Mouse (Mus musculus) liver, embryonic 13.5 days (tissue): ENCODE measurements around the gene Fam120b. TPM values are rescaled to one million over a fixed set of nuclear protein-coding genes. Genes with fewer than 3 reads are reported as not detected.

Source experiments
- ATAC-seq: fragments of 200-750 bp; cut with Nextera tagmentation; 2 replicates; pipeline ENCODE4 v1.8.0; 2017; ENCODE audit warnings: low read depth, mild to moderate bottlenecking, moderate number of reproducible peaks, moderate library complexity
- DNase-seq: peaks from one replicate; pipeline ENCODE4 v3.0.0; 2022
- H3K27ac ChIP-seq: fragments of 300-500 bp; sonication (generic); 2 replicates; pipeline ENCODE4 v1.5.1; 2015; ENCODE audit warnings: moderate library complexity, mild to moderate bottlenecking, inconsistent platforms
- H3K27me3 ChIP-seq: fragments of 300-500 bp; sonication (generic); 2 replicates; pipeline ENCODE4 v1.6.1; 2015; ENCODE audit warnings: mild to moderate bottlenecking, inconsistent platforms
- H3K36me3 ChIP-seq: fragments of 300-500 bp; sonication (generic); 2 replicates; pipeline ENCODE4 v1.6.1; 2015; ENCODE audit warnings: mild to moderate bottlenecking, inconsistent platforms
- H3K4me1 ChIP-seq: fragments of 300-500 bp; sonication (generic); replicated peaks from 2 replicates; pipeline ENCODE4 v1.6.1; 2015; ENCODE audit warnings: inconsistent platforms
- H3K4me2 ChIP-seq: fragments of 300-500 bp; sonication (generic); 2 replicates; pipeline ENCODE4 v1.6.1; 2015; ENCODE audit warnings: inconsistent platforms, mild to moderate bottlenecking, moderate library complexity
- H3K4me3 ChIP-seq: fragments of 300-500 bp; sonication (generic); replicated peaks from 2 replicates; pipeline ENCODE4 v1.5.1; 2015; ENCODE audit warnings: mild to moderate bottlenecking, inconsistent platforms
- H3K9ac ChIP-seq: fragments of 300-500 bp; sonication (generic); 2 replicates; pipeline ENCODE4 v1.6.1; 2015; ENCODE audit warnings: mild to moderate bottlenecking, inconsistent platforms
- H3K9me3 ChIP-seq: fragments of 300-500 bp; sonication (generic); replicated peaks from 2 replicates; pipeline ENCODE4 v1.6.1; 2016; ENCODE audit warnings: inconsistent platforms
- WGBS: fragments of 180-500 bp; shearing (Covaris S2); methylation state at CpG from one replicate; pipeline ENCODE4 v1.1.7; 2015; ENCODE audit not compliant: insufficient replicate concordance; 5-methylcytosine and 5-hydroxymethylcytosine counted together
- polyA plus RNA-seq: library from polyadenylated mRNA; unstranded; fragments of >200 nt; fragmentation: Nextera tagmentation; extraction: Ambion mirVana; gene quantifications from 2 replicates; pipeline ENCODE4 v1.2.1, GENCODE M21; 2015

Fam120b gene
- polyA plus RNA-seq, 1 experiment from 2014 or later, result 6.3 TPM

- Histone ChIP-seq H3K9me3 (no peaks in the 10 kb centered on the region), H3K27me3 (no peaks in the 10 kb centered on the region), H3K9ac (no peak overlapping the region), H3K4me3 (no peak overlapping the region), H3K36me3 (peaks cover 65% of the 10 kb centered on the region), H3K4me2 (no peak overlapping the region), H3K27ac (no peak overlapping the region), H3K4me1 (no peaks in the 10 kb centered on the region)
- DNase-seq (no peak), ATAC-seq (no peak)
- WGBS, result 77% methylated on average over 8 of the region's 8 CpGs
Measured at GRCm38 (mm10) chr17:15420021-15420603, 24.1 kb downstream of the Fam120b start.

DNA sequence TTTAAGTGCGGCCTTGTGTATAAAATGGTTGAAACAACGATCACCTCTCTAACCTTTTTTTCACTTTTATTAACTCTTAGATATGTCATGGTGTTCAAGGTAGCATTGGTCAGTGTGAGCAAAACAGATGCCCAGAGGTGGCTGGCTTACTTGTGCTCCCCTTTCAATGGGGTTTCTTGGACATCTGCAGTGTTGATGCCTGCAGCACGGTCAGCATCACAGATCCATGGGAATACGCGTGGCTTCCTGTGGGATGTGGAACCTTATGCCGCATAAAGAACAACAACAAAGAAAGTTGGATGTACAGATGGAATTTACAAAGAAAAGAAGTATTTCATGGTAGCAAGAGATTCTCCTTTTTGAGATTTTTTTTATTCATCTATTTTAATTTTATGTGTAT lies 25.4 kb downstream of the Fam120b start:
- H3K4me3 ChIP-seq, result no peak overlapping the region
- H3K9ac ChIP-seq, result no peak overlapping the region
- H3K27ac ChIP-seq, result no peak overlapping the region
- no peaks in the 10 kb centered on the region for H3K9me3 ChIP-seq
- no peak for ATAC-seq
- DNase-seq, result no peak
- WGBS, result 90% methylated on average over 6 of the region's 6 CpGs
- no peak overlapping the region for H3K4me2 ChIP-seq
- H3K27me3 ChIP-seq, result no peaks in the 10 kb centered on the region
- H3K36me3 ChIP-seq, result peaks cover 67% of the 10 kb centered on the region
- H3K4me1 ChIP-seq, result no peaks in the 10 kb centered on the region

- ATAC-seq (no peak), DNase-seq (no peak)
- no peak overlapping the region for H3K9ac ChIP-seq
- 83% methylated on average over 9 of the region's 9 CpGs for WGBS
- H3K4me1 ChIP-seq, result no peaks in the 10 kb centered on the region
- no peak overlapping the region for H3K4me2 ChIP-seq
- peaks cover 63% of the 10 kb centered on the region for H3K36me3 ChIP-seq
- H3K27ac ChIP-seq, result no peak overlapping the region
- H3K27me3 ChIP-seq, result no peaks in the 10 kb centered on the region
- no peak overlapping the region for H3K4me3 ChIP-seq
- no peaks in the 10 kb centered on the region for H3K9me3 ChIP-seq
Measured at GRCm38 (mm10) chr17:15422666-15423065, 26.7 kb downstream of the Fam120b start.

GRCm38 (mm10) chr17:15423080-15423765 lies 27.2 kb downstream of the Fam120b start:
- no peaks in the 10 kb centered on the region for H3K27me3 ChIP-seq
- no peak for DNase-seq
- no peak overlapping the region for H3K4me3 ChIP-seq
- no peak for ATAC-seq
- H3K4me1 ChIP-seq, result no peaks in the 10 kb centered on the region
- no peak overlapping the region for H3K27ac ChIP-seq
- WGBS, result 71% methylated on average over 8 of the region's 8 CpGs
- no peak overlapping the region for H3K4me2 ChIP-seq
- peaks cover 57% of the 10 kb centered on the region for H3K36me3 ChIP-seq
- H3K9me3 ChIP-seq, result no peaks in the 10 kb centered on the region
- H3K9ac ChIP-seq, result no peak overlapping the region

DNA sequence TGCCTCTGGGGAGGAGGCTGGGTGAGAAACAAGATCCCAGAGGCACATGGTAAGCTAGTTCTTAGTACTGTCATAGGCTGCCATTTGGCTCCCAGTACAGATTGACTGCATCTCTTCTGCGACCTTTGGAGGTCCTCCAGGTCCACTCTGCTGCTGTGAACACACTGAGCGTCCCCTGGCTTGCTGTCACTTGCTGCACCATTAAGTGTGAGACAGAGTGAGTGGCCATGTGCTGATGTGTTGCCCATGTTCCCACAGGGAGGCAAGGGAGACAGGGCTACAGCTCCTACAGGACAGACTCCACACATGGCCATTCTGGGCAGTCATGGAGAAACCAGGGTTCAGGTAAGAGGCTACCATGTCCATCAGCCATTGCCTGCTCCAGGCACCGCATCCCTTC lies 29.9 kb downstream of the Fam120b start:
- WGBS, result 73% methylated on average over 3 of the region's 3 CpGs
- no peak overlapping the region for H3K9ac ChIP-seq
- H3K4me1 ChIP-seq, result peaks cover 9% of the 10 kb centered on the region; the same call in 1 of the 2 replicates
- no peaks in the 10 kb centered on the region for H3K27me3 ChIP-seq
- no peak overlapping the region for H3K4me2 ChIP-seq
- peaks cover 51% of the 10 kb centered on the region for H3K36me3 ChIP-seq
- no peaks in the 10 kb centered on the region for H3K9me3 ChIP-seq
- H3K27ac ChIP-seq, result no peak overlapping the region
- DNase-seq (no peak), ATAC-seq (no peak)
- H3K4me3 ChIP-seq, result no peak overlapping the region

DNA sequence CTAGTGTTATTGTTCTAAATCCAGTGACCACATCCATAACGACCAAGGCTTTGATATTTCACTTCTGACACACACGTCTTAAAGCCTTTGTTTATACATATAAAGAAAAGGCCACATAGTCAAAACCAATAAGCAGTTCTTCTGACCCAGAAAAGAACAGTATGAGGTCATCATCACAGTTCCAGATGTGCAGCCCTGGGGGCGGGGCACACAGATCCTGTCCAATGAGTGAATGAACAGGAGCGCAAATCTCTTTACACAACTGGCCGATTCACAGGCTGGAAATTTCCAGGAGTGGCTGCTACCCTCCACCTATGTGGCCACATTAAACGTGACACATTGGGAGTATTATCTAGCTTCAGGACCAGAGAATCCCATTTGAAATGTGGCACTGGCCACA lies 33.4 kb downstream of the Fam120b start:
- H3K36me3 ChIP-seq, result peaks cover 32% of the 10 kb centered on the region
- DNase-seq, result no peak
- no peaks in the 10 kb centered on the region for H3K27me3 ChIP-seq
- ATAC-seq, result no peak
- WGBS, result 67% methylated on average over 6 of the region's 6 CpGs
- H3K4me1 ChIP-seq, result peaks cover 9% of the 10 kb centered on the region; the same call in 1 of the 2 replicates
- H3K4me3 ChIP-seq, result no peak overlapping the region
- H3K9me3 ChIP-seq, result no peaks in the 10 kb centered on the region
- no peak overlapping the region for H3K27ac ChIP-seq
- no peak overlapping the region for H3K4me2 ChIP-seq
- H3K9ac ChIP-seq, result no peak overlapping the region

GRCm38 (mm10) chr17:15429937-15430336 lies 33.9 kb downstream of the Fam120b start:
- DNase-seq, result no peak
- Histone ChIP-seq H3K4me3 (no peak overlapping the region), H3K4me1 (peaks cover 9% of the 10 kb centered on the region; the same call in 1 of the 2 replicates), H3K27me3 (no peaks in the 10 kb centered on the region), H3K9me3 (no peaks in the 10 kb centered on the region), H3K27ac (no peak overlapping the region), H3K4me2 (no peak overlapping the region), H3K36me3 (peaks cover 32% of the 10 kb centered on the region), H3K9ac (no peak overlapping the region)
- whole genome bisulfite sequencing, result 47% methylated on average over 1 of the region's 1 CpGs
- ATAC-seq, result peak; percentile 64

DNA sequence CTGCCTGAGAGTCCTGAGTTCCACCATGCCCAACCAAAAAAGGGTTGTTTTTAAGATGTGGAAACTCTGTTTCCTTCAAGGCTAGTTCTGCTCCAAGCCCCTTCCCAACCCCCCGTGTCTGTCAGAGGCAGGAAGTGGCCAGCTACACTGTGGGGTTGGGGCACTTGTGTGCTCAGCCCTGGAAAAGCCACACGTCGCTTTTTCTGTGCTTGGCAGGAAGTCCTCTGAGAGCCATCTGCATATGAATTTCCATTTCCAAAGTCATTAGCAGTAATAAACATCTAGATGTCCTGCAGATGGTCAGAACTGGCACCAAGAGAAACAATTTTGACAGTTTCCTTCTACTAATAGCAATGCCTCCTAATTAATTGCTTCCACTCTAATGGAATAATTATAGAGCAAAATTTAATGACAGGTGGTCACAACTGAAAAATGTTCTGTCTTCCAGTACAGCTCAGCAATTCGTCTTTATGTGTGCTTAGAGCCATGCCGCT lies 35.1 kb downstream of the Fam120b start:
- H3K4me2 ChIP-seq, result no peak overlapping the region
- H3K27ac ChIP-seq, result no peak overlapping the region
- H3K27me3 ChIP-seq, result no peaks in the 10 kb centered on the region
- DNase-seq (no peak), ATAC-seq (peak; percentile 45; the same call in 1 of the 2 replicates)
- peaks cover 23% of the 10 kb centered on the region for H3K36me3 ChIP-seq
- no peak overlapping the region for H3K4me3 ChIP-seq
- no peak overlapping the region for H3K9ac ChIP-seq
- H3K4me1 ChIP-seq, result peaks cover 9% of the 10 kb centered on the region; the same call in 1 of the 2 replicates
- no peaks in the 10 kb centered on the region for H3K9me3 ChIP-seq
- 30% methylated on average over 5 of the region's 5 CpGs for WGBS

- no peak overlapping the region for H3K9ac ChIP-seq
- peaks cover 9% of the 10 kb centered on the region; the same call in 1 of the 2 replicates for H3K4me1 ChIP-seq
- ATAC-seq (no peak), DNase-seq (no peak)
- no peak overlapping the region for H3K27ac ChIP-seq
- no peaks in the 10 kb centered on the region for H3K9me3 ChIP-seq
- H3K27me3 ChIP-seq, result no peaks in the 10 kb centered on the region
- H3K36me3 ChIP-seq, result peaks cover 22% of the 10 kb centered on the region
- WGBS, result 74% methylated on average over 4 of the region's 4 CpGs
- no peak overlapping the region for H3K4me2 ChIP-seq
- H3K4me3 ChIP-seq, result no peak overlapping the region
Measured at GRCm38 (mm10) chr17:15431551-15431950, 35.5 kb downstream of the Fam120b start.

DNA sequence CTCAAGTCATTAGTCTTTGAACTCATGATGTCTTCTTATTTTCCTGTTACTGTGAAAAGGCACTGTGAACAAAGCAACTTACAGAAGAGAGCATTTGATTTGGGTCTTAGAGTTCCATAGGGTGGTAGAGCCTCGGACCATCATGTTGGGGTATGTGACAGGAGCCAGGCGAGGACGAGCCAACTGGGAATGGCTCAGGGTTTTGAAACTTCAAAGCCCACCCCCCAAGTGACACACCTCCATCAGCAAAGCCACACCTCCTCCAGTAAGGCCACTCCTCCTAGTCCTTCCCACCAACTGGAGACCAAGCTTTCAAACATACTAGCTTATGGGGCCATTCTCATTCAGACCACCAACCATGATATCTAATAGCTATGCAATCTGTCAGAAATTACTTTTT lies 36.0 kb downstream of the Fam120b start:
- WGBS, result 65% methylated on average over 3 of the region's 3 CpGs
- no peaks in the 10 kb centered on the region for H3K27me3 ChIP-seq
- no peak overlapping the region for H3K27ac ChIP-seq
- DNase-seq, result no peak
- no peak for ATAC-seq
- no peak overlapping the region for H3K4me2 ChIP-seq
- H3K9ac ChIP-seq, result no peak overlapping the region
- H3K4me1 ChIP-seq, result peaks cover 9% of the 10 kb centered on the region; the same call in 1 of the 2 replicates
- no peak overlapping the region for H3K4me3 ChIP-seq
- H3K9me3 ChIP-seq, result no peaks in the 10 kb centered on the region
- H3K36me3 ChIP-seq, result peaks cover 18% of the 10 kb centered on the region

DNA sequence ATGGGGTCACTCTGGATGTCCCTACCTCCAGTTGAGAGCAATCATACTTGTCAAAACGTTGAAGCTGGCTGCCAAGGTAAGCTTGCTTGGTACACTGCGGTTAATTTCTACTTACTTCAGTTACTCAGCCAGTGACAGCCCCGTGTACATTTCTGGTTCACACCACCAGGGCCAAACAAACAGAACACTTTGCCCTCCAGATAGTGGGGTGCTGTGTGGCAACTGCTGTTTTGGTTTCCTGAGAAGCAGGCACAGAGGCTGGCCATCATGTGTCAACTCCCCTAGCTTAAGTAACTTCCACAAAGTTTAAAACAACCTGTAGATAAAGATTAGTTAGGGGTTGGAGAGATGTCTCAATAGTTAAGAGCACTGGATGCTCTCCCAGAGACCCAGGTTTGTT lies 38.7 kb downstream of the Fam120b start:
- Histone ChIP-seq H3K27me3 (no peaks in the 10 kb centered on the region), H3K4me3 (no peak overlapping the region), H3K9ac (no peak overlapping the region), H3K9me3 (no peaks in the 10 kb centered on the region), H3K4me1 (peaks cover 10% of the 10 kb centered on the region; the same call in 1 of the 2 replicates), H3K4me2 (no peak overlapping the region), H3K27ac (no peak overlapping the region), H3K36me3 (peaks cover 13% of the 10 kb centered on the region)
- 43% methylated on average over 3 of the region's 3 CpGs for WGBS
- DNase-seq (no peak), ATAC-seq (peak; percentile 39; the same call in 1 of the 2 replicates)

DNA sequence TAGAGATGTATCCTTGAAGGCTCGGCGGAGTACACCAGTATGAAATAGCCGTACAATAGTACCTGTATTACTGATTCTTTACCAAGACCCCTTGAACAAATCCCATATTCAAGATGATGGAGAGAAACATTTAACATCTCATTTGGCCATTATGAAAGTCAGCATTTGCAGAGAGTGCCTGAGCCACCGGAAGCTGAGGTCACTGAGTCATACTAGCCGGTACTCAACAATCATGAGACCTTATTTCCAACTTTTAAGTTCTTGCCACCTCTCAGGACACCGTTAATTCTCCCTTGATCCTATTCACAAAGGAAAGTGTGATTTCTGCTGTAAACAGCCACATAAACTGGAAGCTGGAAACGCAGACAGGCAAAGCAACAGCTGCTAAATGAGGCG lies 44.1 kb downstream of the Fam120b start:
- no peak for ATAC-seq
- Histone ChIP-seq H3K9ac (no peak overlapping the region), H3K4me2 (no peak overlapping the region), H3K9me3 (no peaks in the 10 kb centered on the region), H3K27me3 (no peaks in the 10 kb centered on the region), H3K4me3 (no peak overlapping the region), H3K36me3 (no peaks in the 10 kb centered on the region), H3K4me1 (peaks cover 16% of the 10 kb centered on the region), H3K27ac (no peak overlapping the region)
- WGBS, result 40% methylated on average over 8 of the region's 8 CpGs
- no peak for DNase-seq
